Mouse (Mus musculus) heart, postnatal 0 days (tissue): Measurements from ENCODE around the gene Olfr624.

Experiments
- CTCF ChIP-seq: IDR thresholded peaks from 2 replicates; pipeline ENCODE4 v1.5.1; 2016; ENCODE audit warnings: antibody characterized with exemption, control low read depth, low read depth
- EP300 ChIP-seq: IDR thresholded peaks from 2 replicates; pipeline ENCODE4 v1.6.1; 2016; ENCODE audit warnings: antibody characterized with exemption, low read depth

- TF ChIP-seq CTCF (no peak), EP300 (no peak)
Observed at GRCm38 (mm10) chr7:103682420-103682819, 11.4 kb upstream of the Olfr624 start, which contains the start of gene Olfr625-ps1.
